Mouse (Mus musculus) hindbrain, embryonic 14.5 days (tissue): ENCODE measurements around the gene Efcab6. TPM values are rescaled to one million over a fixed set of nuclear protein-coding genes. Genes with fewer than 3 reads are reported as not detected.

Source experiments
- ATAC-seq: fragments of 200-750 bp; cut with Nextera tagmentation; 2 replicates; pipeline ENCODE4 v1.8.0; 2017; ENCODE audit warnings: moderate number of reproducible peaks, mild to moderate bottlenecking, moderate TSS enrichment, moderate library complexity; ENCODE audit not compliant: low FRiP score
- DNase-seq: peaks from one replicate; pipeline ENCODE4 v3.0.0-alpha.2; 2015; ENCODE audit warnings: low spot score
- H3K27ac ChIP-seq: fragments of 300-500 bp; sonication (generic); 2 replicates; pipeline ENCODE4 v1.5.1; 2014; ENCODE audit warnings: mild to moderate bottlenecking, moderate library complexity
- H3K27me3 ChIP-seq: fragments of 300-500 bp; sonication (generic); 2 replicates; pipeline ENCODE4 v1.6.1; 2014; ENCODE audit warnings: mild to moderate bottlenecking, low read length, mixed read lengths; ENCODE audit not compliant: control insufficient read depth, insufficient read depth
- H3K36me3 ChIP-seq: fragments of 300-500 bp; sonication (generic); replicated peaks from 2 replicates; pipeline ENCODE4 v1.6.1; 2014; ENCODE audit not compliant: control insufficient read depth, insufficient read depth
- H3K4me1 ChIP-seq: fragments of 300-500 bp; sonication (generic); replicated peaks from 2 replicates; pipeline ENCODE4 v1.6.1; 2014; ENCODE audit warnings: antibody characterized with exemption, low read length, mixed read lengths; ENCODE audit not compliant: control insufficient read depth, insufficient read depth
- H3K4me2 ChIP-seq: fragments of 300-500 bp; sonication (generic); replicated peaks from 2 replicates; pipeline ENCODE4 v1.6.1; 2014; ENCODE audit warnings: mild to moderate bottlenecking, moderate library complexity
- H3K4me3 ChIP-seq: fragments of 300-500 bp; sonication (generic); replicated peaks from 2 replicates; pipeline ENCODE4 v1.5.1; 2014; ENCODE audit warnings: mild to moderate bottlenecking, low read length
- H3K9ac ChIP-seq: fragments of 300-500 bp; sonication (generic); 2 replicates; pipeline ENCODE4 v1.6.1; 2014
- H3K9me3 ChIP-seq: fragments of 300-500 bp; sonication (generic); 2 replicates; pipeline ENCODE4 v1.6.1; 2016; ENCODE audit warnings: low read length; ENCODE audit not compliant: control insufficient read depth
- WGBS: fragments of 180-500 bp; shearing (Covaris S2); extraction: QIAGEN DNeasy Blood & Tissue Kit; methylation state at CpG from one replicate; pipeline ENCODE4 v1.1.7; 2014; 5-methylcytosine and 5-hydroxymethylcytosine counted together
- polyA plus RNA-seq: library from polyadenylated mRNA; unstranded; fragments of >200 nt; fragmentation: Nextera tagmentation; extraction: Ambion mirVana; gene quantifications from 2 replicates; pipeline ENCODE4 v1.2.1, GENCODE M21; 2014

Efcab6 gene
- polyA plus RNA-seq, 1 experiment from 2014 or later, result 0.88 TPM

- H3K4me3 ChIP-seq, result no peak overlapping the region
Observed at GRCm38 (mm10) chr15:84086775-84087174, 21.6 kb upstream of the Efcab6 start.

GRCm38 (mm10) chr15:84086364-84086763 is 21.2 kb upstream of the Efcab6 start:
- Histone ChIP-seq H3K27ac (no peak overlapping the region), H3K27me3 (no peaks in the 10 kb centered on the region)
- no peak for ATAC-seq

More at GRCm38 (mm10) chr15:84086775-84087174, 21.6 kb upstream of the Efcab6 start:
- no peaks in the 10 kb centered on the region for H3K4me1 ChIP-seq
- 43% methylated on average over 9 of the region's 9 CpGs for WGBS
- no peak overlapping the region for H3K27ac ChIP-seq
- peaks cover 13% of the 10 kb centered on the region for H3K36me3 ChIP-seq
- no peaks in the 10 kb centered on the region for H3K9me3 ChIP-seq
- no peak for ATAC-seq
- no peak for DNase-seq
- no peak overlapping the region for H3K4me2 ChIP-seq
- H3K27me3 ChIP-seq, result no peaks in the 10 kb centered on the region
- no peak overlapping the region for H3K9ac ChIP-seq

GRCm38 (mm10) chr15:84080069-84080468 is 14.9 kb upstream of the Efcab6 start:
- Histone ChIP-seq H3K36me3 (peaks cover 15% of the 10 kb centered on the region), H3K27me3 (no peaks in the 10 kb centered on the region), H3K9ac (no peak overlapping the region), H3K4me1 (no peaks in the 10 kb centered on the region), H3K4me2 (no peak overlapping the region), H3K27ac (no peak overlapping the region), H3K9me3 (no peaks in the 10 kb centered on the region), H3K4me3 (no peak overlapping the region)
- no peak for ATAC-seq
- no peak for DNase-seq
- WGBS, result 78% methylated on average over 7 of the region's 7 CpGs

More at GRCm38 (mm10) chr15:84086364-84086763, 21.2 kb upstream of the Efcab6 start:
- no peak for DNase-seq
- Histone ChIP-seq H3K4me2 (no peak overlapping the region), H3K9ac (no peak overlapping the region), H3K36me3 (peaks cover 13% of the 10 kb centered on the region), H3K4me1 (no peaks in the 10 kb centered on the region), H3K4me3 (no peak overlapping the region), H3K9me3 (no peaks in the 10 kb centered on the region)
- 45% methylated on average over 12 of the region's 12 CpGs for WGBS

- no peaks in the 10 kb centered on the region; the same call in 1 of the 2 replicates for H3K4me1 ChIP-seq
- H3K36me3 ChIP-seq, result peaks cover 15% of the 10 kb centered on the region
- H3K4me2 ChIP-seq, result no peak overlapping the region
- WGBS, result 88% methylated on average over 2 of the region's 2 CpGs
- H3K9ac ChIP-seq, result no peak overlapping the region
- ATAC-seq (no peak), DNase-seq (no peak)
- no peak overlapping the region for H3K27ac ChIP-seq
- H3K27me3 ChIP-seq, result no peaks in the 10 kb centered on the region
- H3K4me3 ChIP-seq, result no peak overlapping the region
- no peaks in the 10 kb centered on the region for H3K9me3 ChIP-seq
Observed at GRCm38 (mm10) chr15:84079519-84079918, 14.3 kb upstream of the Efcab6 start.

GRCm38 (mm10) chr15:84078667-84079066 is 13.5 kb upstream of the Efcab6 start:
- peaks cover 15% of the 10 kb centered on the region for H3K36me3 ChIP-seq
- H3K9ac ChIP-seq, result no peak overlapping the region
- H3K27ac ChIP-seq, result no peak overlapping the region
- no peaks in the 10 kb centered on the region for H3K27me3 ChIP-seq
- no peak overlapping the region for H3K4me3 ChIP-seq
- DNase-seq, result no peak
- H3K4me1 ChIP-seq, result no peaks in the 10 kb centered on the region; the same call in 1 of the 2 replicates
- WGBS, result 77% methylated on average over 13 of the region's 13 CpGs
- H3K4me2 ChIP-seq, result no peak overlapping the region
- no peaks in the 10 kb centered on the region for H3K9me3 ChIP-seq
- ATAC-seq, result no peak

- H3K27me3 ChIP-seq, result no peaks in the 10 kb centered on the region
- no peak overlapping the region for H3K4me2 ChIP-seq
- DNase-seq, result no peak
- no peak for ATAC-seq
- no peaks in the 10 kb centered on the region; the same call in 1 of the 2 replicates for H3K4me1 ChIP-seq
- 57% methylated on average over 17 of the region's 17 CpGs for WGBS
- peaks cover 15% of the 10 kb centered on the region for H3K36me3 ChIP-seq
- H3K4me3 ChIP-seq, result no peak overlapping the region
- H3K27ac ChIP-seq, result no peak overlapping the region
- no peaks in the 10 kb centered on the region for H3K9me3 ChIP-seq
- H3K9ac ChIP-seq, result no peak overlapping the region
Observed at GRCm38 (mm10) chr15:84077151-84077550, 12.0 kb upstream of the Efcab6 start.

GRCm38 (mm10) chr15:84074705-84075185 is 9.6 kb upstream of the Efcab6 start:
- no peaks in the 10 kb centered on the region for H3K27me3 ChIP-seq
- H3K4me1 ChIP-seq, result peaks cover 7% of the 10 kb centered on the region; the same call in 1 of the 2 replicates
- no peak overlapping the region for H3K9ac ChIP-seq
- DNase-seq (no peak), ATAC-seq (no peak)
- H3K27ac ChIP-seq, result no peak overlapping the region
- H3K9me3 ChIP-seq, result no peaks in the 10 kb centered on the region
- H3K4me3 ChIP-seq, result no peak overlapping the region
- H3K4me2 ChIP-seq, result no peak overlapping the region; the same call in 1 of the 2 replicates
- 16% methylated on average over 17 of the region's 17 CpGs for WGBS
- H3K36me3 ChIP-seq, result peaks cover 10% of the 10 kb centered on the region

GRCm38 (mm10) chr15:84073911-84074704 is 8.9 kb upstream of the Efcab6 start:
- Histone ChIP-seq H3K27me3 (no peaks in the 10 kb centered on the region), H3K27ac (no peak overlapping the region), H3K4me2 (no peak overlapping the region; the same call in 1 of the 2 replicates)

GRCm38 (mm10) chr15:84073058-84073457 is 7.9 kb upstream of the Efcab6 start:
- Histone ChIP-seq H3K9ac (no peak overlapping the region), H3K4me2 (no peak overlapping the region), H3K27ac (no peak overlapping the region), H3K4me1 (peaks cover 13% of the 10 kb centered on the region; the same call in 1 of the 2 replicates), H3K27me3 (no peaks in the 10 kb centered on the region), H3K9me3 (no peaks in the 10 kb centered on the region), H3K36me3 (0 out of 2 replicates have a peak, but pooled peaks cover 5% of the 10 kb centered on the region), H3K4me3 (no peak overlapping the region)
- ATAC-seq (no peak), DNase-seq (no peak)
- 29% methylated on average over 8 of the region's 8 CpGs for WGBS

More at GRCm38 (mm10) chr15:84073911-84074704, 8.9 kb upstream of the Efcab6 start:
- Histone ChIP-seq H3K9ac (no peak overlapping the region), H3K36me3 (peaks cover 9% of the 10 kb centered on the region; the same call in 1 of the 2 replicates), H3K9me3 (no peaks in the 10 kb centered on the region), H3K4me1 (peaks cover 9% of the 10 kb centered on the region; the same call in 1 of the 2 replicates), H3K4me3 (no peak overlapping the region)
- 10% methylated on average over 13 of the region's 15 CpGs for WGBS
- ATAC-seq (peak; percentile 3; the same call in 1 of the 2 replicates), DNase-seq (peak; percentile 84)
